Mouse (Mus musculus): Measurements from ENCODE around the gene Itpkb. TPM values are rescaled to one million over a fixed set of nuclear protein-coding genes. Genes with fewer than 3 reads are reported as not detected.
A peak's percentile ranks its signal among the peaks of the same experiment; 100 is the strongest.

Itpkb gene
- polyA plus RNA-seq, 1 experiment from 2014 or later: 3.7 TPM

DNA sequence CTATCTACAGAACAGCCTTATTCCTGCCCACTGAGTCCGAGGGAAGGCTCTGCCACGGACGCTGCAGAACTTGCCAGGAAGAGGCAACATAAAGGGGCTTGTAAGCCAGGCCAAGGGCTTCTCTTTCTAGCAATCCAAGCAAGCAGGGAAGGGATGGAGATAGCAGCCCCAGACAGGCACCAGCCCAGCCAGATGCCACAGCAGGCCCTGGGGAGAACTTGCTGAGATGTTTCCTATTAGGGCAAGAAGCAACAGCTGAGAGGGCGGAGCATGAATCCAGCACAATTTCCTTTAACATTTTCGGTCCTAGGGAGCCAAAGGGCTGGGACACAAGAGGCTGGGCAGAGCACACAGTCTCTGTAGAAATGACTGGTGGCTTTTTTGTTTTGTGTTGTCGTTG is 128.0 kb downstream of the Itpkb start:
- DNase-seq (ENCODE audit: low spot score): no peak

GRCm38 (mm10) chr1:180458680-180459079 is 128.4 kb downstream of the Itpkb start:
- Histone ChIP-seq H3K9me3 (ENCODE audit: control insufficient read depth, low read length) (no peaks in the 10 kb centered on the region), H3K27ac (replicated peaks) (peak overlapping the region; percentile 75), H3K27me3 (ENCODE audit: control insufficient read depth, insufficient read depth, low read length) (no peaks in the 10 kb centered on the region), H3K4me3 (ENCODE audit: low read depth, low read length) (no peak overlapping the region), H3K4me2 (replicated peaks; ENCODE audit: low read depth) (no peak overlapping the region), H3K36me3 (ENCODE audit: control insufficient read depth, insufficient read depth, low read length) (no peaks in the 10 kb centered on the region), H3K4me1 (replicated peaks; ENCODE audit: control insufficient read depth, insufficient read depth) (0 out of 2 replicates have a peak, but pooled peaks cover 5% of the 10 kb centered on the region), H3K9ac (ENCODE audit: low read length) (no peak overlapping the region)
- TF ChIP-seq EP300 (optimal IDR thresholded peaks at IDR 0.05) (no peak), CTCF (IDR thresholded peaks at IDR 0.05; ENCODE audit: low read depth) (no peak)
- DNase-seq (ENCODE audit: low spot score) (no peak), ATAC-seq (ENCODE audit: low FRiP score, low TSS enrichment) (no peak)
- 32% methylated on average over 3 of the region's 3 CpGs for WGBS

More for the DNA sequence above, 128.0 kb downstream of the Itpkb start:
- no peaks in the 10 kb centered on the region for H3K9me3 ChIP-seq (ENCODE audit: control insufficient read depth, low read length)
- no peak overlapping the region for H3K4me3 ChIP-seq (ENCODE audit: low read depth, low read length)
- peak; percentile 38; the same call in 1 of the 2 replicates for ATAC-seq (ENCODE audit: low FRiP score, low TSS enrichment)
- no peaks in the 10 kb centered on the region for H3K27me3 ChIP-seq (ENCODE audit: control insufficient read depth, insufficient read depth, low read length)
- no peak overlapping the region; the same call in 1 of the 2 replicates for H3K4me2 ChIP-seq (replicated peaks; ENCODE audit: low read depth)
- H3K36me3 ChIP-seq (ENCODE audit: control insufficient read depth, insufficient read depth, low read length): no peaks in the 10 kb centered on the region
- H3K4me1 ChIP-seq (replicated peaks; ENCODE audit: control insufficient read depth, insufficient read depth): 0 out of 2 replicates have a peak, but pooled peaks cover 3% of the 10 kb centered on the region
- H3K9ac ChIP-seq (ENCODE audit: low read length): peak overlapping the region; percentile 18; the same call in 1 of the 2 replicates
- H3K27ac ChIP-seq (replicated peaks): peak overlapping the region; percentile 75
- TF ChIP-seq CTCF (IDR thresholded peaks at IDR 0.05; ENCODE audit: low read depth) (no peak), EP300 (optimal IDR thresholded peaks at IDR 0.05) (no peak)
- WGBS: 41% methylated on average over 6 of the region's 6 CpGs

GRCm38 (mm10) chr1:180460721-180461120 is 130.4 kb downstream of the Itpkb start:
- Histone ChIP-seq H3K27me3 (ENCODE audit: control insufficient read depth, insufficient read depth, low read length) (no peaks in the 10 kb centered on the region), H3K4me3 (ENCODE audit: low read depth, low read length) (no peak overlapping the region), H3K4me2 (replicated peaks; ENCODE audit: low read depth) (no peak overlapping the region), H3K4me1 (replicated peaks; ENCODE audit: control insufficient read depth, insufficient read depth) (0 out of 2 replicates have a peak, but pooled peaks cover 5% of the 10 kb centered on the region), H3K9me3 (ENCODE audit: control insufficient read depth, low read length) (no peaks in the 10 kb centered on the region), H3K36me3 (ENCODE audit: control insufficient read depth, insufficient read depth, low read length) (no peaks in the 10 kb centered on the region), H3K27ac (replicated peaks) (peak overlapping the region; percentile 56), H3K9ac (ENCODE audit: low read length) (no peak overlapping the region)
- ATAC-seq (ENCODE audit: low FRiP score, low TSS enrichment): peak; percentile 73; the same call in 1 of the 2 replicates
- WGBS: 36% methylated on average over 5 of the region's 5 CpGs
- no peak for TF ChIP-seq EP300 (optimal IDR thresholded peaks at IDR 0.05)
- DNase-seq (ENCODE audit: low spot score): no peak

GRCm38 (mm10) chr1:180462396-180462795 is 132.1 kb downstream of the Itpkb start:
- Histone ChIP-seq H3K4me1 (replicated peaks; ENCODE audit: control insufficient read depth, insufficient read depth) (0 out of 2 replicates have a peak, but pooled peaks cover 5% of the 10 kb centered on the region), H3K36me3 (ENCODE audit: control insufficient read depth, insufficient read depth, low read length) (no peaks in the 10 kb centered on the region), H3K4me3 (ENCODE audit: low read depth, low read length) (no peak overlapping the region), H3K27me3 (ENCODE audit: control insufficient read depth, insufficient read depth, low read length) (no peaks in the 10 kb centered on the region), H3K9me3 (ENCODE audit: control insufficient read depth, low read length) (no peaks in the 10 kb centered on the region), H3K27ac (replicated peaks) (peak overlapping the region; percentile 35; the same call in 1 of the 2 replicates), H3K4me2 (replicated peaks; ENCODE audit: low read depth) (no peak overlapping the region), H3K9ac (ENCODE audit: low read length) (no peak overlapping the region; the same call in 1 of the 2 replicates)
- DNase-seq (ENCODE audit: low spot score) (no peak), ATAC-seq (ENCODE audit: low FRiP score, low TSS enrichment) (no peak; the same call in 1 of the 2 replicates)
- WGBS: 51% methylated on average over 5 of the region's 5 CpGs
- no peak for TF ChIP-seq EP300 (optimal IDR thresholded peaks at IDR 0.05)
- TF ChIP-seq CTCF (IDR thresholded peaks at IDR 0.05; ENCODE audit: low read depth): no peak

DNA sequence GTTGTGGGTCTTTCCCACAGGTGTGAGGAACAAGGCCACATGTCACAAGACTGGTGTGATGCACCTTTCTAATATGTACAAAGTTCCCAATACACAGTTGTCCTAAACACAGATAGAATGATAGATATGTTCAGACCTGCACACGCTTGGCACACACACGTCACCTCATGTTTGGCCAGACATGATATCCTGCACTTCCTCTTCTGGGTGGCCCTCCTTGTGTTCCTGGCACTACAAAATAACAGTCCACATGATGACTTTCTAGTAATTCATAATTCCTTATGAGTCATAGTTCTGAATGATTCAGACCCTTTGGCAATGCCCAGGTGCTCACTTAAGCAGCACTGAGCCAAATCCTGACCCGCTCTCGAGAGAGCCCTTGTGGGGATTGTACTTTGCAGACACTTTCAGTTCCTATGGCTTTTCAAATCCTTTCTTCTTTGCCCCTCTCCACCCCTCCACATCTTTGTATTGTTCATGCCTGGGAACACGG is 132.7 kb downstream of the Itpkb start:
- ATAC-seq (ENCODE audit: low FRiP score, low TSS enrichment): no peak
- Histone ChIP-seq H3K4me1 (replicated peaks; ENCODE audit: control insufficient read depth, insufficient read depth) (0 out of 2 replicates have a peak, but pooled peaks cover 5% of the 10 kb centered on the region), H3K27me3 (ENCODE audit: control insufficient read depth, insufficient read depth, low read length) (no peaks in the 10 kb centered on the region), H3K9me3 (ENCODE audit: control insufficient read depth, low read length) (no peaks in the 10 kb centered on the region), H3K27ac (replicated peaks) (no peak overlapping the region), H3K4me2 (replicated peaks; ENCODE audit: low read depth) (no peak overlapping the region), H3K36me3 (ENCODE audit: control insufficient read depth, insufficient read depth, low read length) (no peaks in the 10 kb centered on the region), H3K9ac (ENCODE audit: low read length) (no peak overlapping the region), H3K4me3 (ENCODE audit: low read depth, low read length) (no peak overlapping the region)
- DNase-seq (ENCODE audit: low spot score): no peak
- WGBS: 65% methylated on average over 5 of the region's 5 CpGs
- TF ChIP-seq EP300 (optimal IDR thresholded peaks at IDR 0.05) (peak; percentile 32), CTCF (IDR thresholded peaks at IDR 0.05; ENCODE audit: low read depth) (no peak)

DNA sequence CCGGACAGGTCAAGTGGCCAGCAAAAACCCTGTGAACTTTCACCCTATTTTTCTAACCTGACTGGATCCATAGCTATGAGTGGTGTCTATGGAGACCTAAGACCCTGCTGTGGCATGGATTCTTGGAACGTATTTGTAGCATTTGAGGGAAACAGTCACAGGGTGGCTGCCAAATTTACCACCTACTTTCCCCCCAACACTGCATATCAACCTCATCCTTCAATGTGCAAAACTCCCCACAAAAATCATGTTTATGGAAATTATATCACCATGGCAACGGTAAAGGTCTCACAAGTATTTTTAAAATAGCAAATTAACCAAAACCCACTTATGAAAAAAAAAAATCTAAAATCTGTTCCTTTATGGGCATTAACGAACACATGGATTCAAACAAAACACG is 134.1 kb downstream of the Itpkb start:
- Histone ChIP-seq H3K27ac (replicated peaks) (no peak overlapping the region), H3K36me3 (ENCODE audit: control insufficient read depth, insufficient read depth, low read length) (no peaks in the 10 kb centered on the region), H3K4me1 (replicated peaks; ENCODE audit: control insufficient read depth, insufficient read depth) (0 out of 2 replicates have a peak, but pooled peaks cover 2% of the 10 kb centered on the region), H3K4me3 (ENCODE audit: low read depth, low read length) (no peak overlapping the region), H3K27me3 (ENCODE audit: control insufficient read depth, insufficient read depth, low read length) (no peaks in the 10 kb centered on the region), H3K4me2 (replicated peaks; ENCODE audit: low read depth) (no peak overlapping the region), H3K9ac (ENCODE audit: low read length) (no peak overlapping the region), H3K9me3 (ENCODE audit: control insufficient read depth, low read length) (no peaks in the 10 kb centered on the region)
- TF ChIP-seq CTCF (IDR thresholded peaks at IDR 0.05; ENCODE audit: low read depth) (no peak), EP300 (optimal IDR thresholded peaks at IDR 0.05) (no peak)
- no peak for ATAC-seq (ENCODE audit: low FRiP score, low TSS enrichment)
- no peak for DNase-seq (ENCODE audit: low spot score)
- WGBS: 89% methylated on average over 5 of the region's 5 CpGs
